Mouse (Mus musculus): ENCODE measurements at regions not wholly inside any gene's neighbourhood (a gene's known extent, or its start where the extent isn't known, plus 50 kb on each side); places are given as distances from the start of the nearest gene placed in this dataset.

GRCm38 (mm10) chr12:35663062-35663461 lies 128.2 kb upstream of the Ahr start:
- DNase-seq (ENCODE audit: low spot score) = no peak
- intact Hi-C loops (cut with DNase I) = no loop called here

- intact Hi-C loops (cut with DNase I) = no loop called here
- DNase-seq (ENCODE audit: low spot score) = no peak
These were observed 121.7 kb upstream of the Ahr start for GRCm38 (mm10) chr12:35656563-35656962.

DNA sequence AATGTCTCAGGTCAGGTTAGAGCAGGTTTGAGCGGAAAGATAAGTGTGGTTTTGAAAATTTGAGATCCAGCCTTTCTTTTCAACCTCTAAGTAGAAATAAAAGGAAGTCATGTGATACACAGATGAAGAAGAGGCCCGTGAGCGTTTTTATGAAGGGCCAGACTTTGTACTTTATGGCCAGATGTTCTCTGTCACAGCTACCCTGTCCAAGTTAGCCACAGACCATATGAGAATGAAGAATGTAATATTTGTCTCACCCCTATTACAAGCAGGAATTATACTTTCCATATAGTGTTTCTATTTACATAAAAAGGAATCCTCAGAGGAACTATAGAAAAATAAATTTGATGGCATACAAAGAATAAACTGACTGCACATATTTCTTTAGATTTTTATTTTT lies 114.9 kb upstream of the Ahr start:
- intact Hi-C loops (cut with DNase I) = no loop called here
- DNase-seq (ENCODE audit: low spot score) = no peak

DNA sequence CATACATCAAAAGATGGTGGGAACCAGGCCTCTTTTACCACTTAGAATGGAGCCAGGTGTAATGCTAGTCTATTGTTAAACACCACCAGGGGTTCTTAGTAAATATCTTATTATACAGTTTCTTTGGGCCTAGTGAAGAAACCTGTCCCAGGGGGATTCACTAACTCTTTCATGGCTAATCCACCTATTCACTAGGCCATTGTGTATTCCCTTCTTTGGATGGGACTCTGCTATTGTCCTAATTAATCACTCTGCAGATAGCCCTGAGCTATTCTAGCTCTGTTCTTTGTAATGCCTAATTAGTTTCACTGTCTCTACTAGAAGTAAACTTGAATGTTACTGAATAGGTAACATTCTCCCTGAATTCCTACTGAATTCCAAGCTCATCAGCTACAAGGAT lies 107.6 kb upstream of the Ahr start:
- intact Hi-C loops (cut with DNase I) = no loop called here
- no peak for DNase-seq (ENCODE audit: low spot score)

- intact Hi-C loops (cut with DNase I) = no loop called here
- DNase-seq (ENCODE audit: low spot score) = no peak
These were observed 106.9 kb upstream of the Ahr start for GRCm38 (mm10) chr12:35641741-35642140.

GRCm38 (mm10) chr12:35640911-35641345 lies 106.1 kb upstream of the Ahr start:
- intact Hi-C loops (cut with DNase I) = no loop called here
- DNase-seq (ENCODE audit: low spot score) = no peak

DNA sequence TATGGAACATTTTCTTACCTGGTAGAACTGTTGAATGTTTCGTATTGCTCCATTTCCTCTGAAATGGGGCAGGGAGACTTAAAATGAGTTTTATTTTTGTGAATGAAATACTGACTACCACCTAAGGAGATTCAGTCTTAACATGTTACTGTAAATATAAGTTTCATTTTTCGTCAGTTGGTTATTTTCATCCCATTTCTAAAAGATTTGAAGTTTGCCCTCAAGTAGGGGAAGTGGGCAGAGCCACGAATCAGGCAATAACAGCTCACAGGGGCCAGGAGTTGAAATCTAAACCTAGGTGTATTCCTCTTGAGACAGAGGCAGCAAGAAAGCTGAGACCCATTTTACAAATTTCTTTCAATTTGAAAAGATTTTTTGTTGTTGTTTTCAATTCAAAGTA lies 88.6 kb upstream of the Ahr start:
- intact Hi-C loops (cut with DNase I) = no loop called here
- no peak for DNase-seq (ENCODE audit: low spot score)

- intact Hi-C loops (cut with DNase I) = no loop called here
- DNase-seq (ENCODE audit: low spot score) = no peak
These were observed 80.0 kb upstream of the Ahr start for GRCm38 (mm10) chr12:35614885-35615284.

DNA sequence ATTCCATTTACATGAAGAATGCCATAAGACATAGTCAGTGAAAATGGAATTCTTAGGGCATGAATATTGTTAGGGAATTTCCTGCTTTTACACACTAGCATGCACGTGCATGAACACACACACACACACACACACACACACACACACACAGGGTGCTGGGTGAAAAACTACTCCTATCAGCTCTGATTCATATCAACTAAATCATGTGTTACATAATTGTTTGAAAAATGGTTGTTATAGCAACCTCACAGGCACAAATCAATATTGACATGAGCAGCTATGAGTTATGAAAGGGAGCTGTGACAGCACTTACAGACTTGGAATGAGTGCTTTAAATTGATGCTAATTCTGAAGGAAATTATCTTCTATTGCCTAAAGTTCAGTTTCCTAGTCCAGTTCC lies 72.8 kb upstream of the Ahr start:
- intact Hi-C loops (cut with DNase I) = no loop called here
- no peak for DNase-seq (ENCODE audit: low spot score)

GRCm38 (mm10) chr12:35603742-35604141 lies 68.9 kb upstream of the Ahr start:
- DNase-seq (ENCODE audit: low spot score) = no peak
- intact Hi-C loops (cut with DNase I) = no loop called here

DNA sequence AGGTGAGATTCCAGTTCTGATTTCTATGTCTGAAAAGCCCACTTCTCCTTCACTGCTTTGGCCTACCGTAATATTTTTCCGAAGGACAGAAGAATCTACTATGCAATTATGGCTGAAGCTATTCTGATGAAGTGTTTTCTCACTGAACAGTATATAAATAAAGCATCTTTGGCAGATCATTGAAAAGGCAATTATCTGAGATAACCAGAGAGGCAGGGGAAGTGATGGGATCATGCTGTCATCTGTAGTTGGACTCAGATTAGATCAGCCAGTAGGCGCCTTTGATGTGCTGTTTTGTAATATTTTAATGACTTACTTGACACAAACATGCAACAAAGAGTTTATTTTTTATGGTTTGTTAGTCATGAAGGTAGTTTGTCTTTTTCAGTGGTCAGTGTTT lies 67.8 kb upstream of the Ahr start:
- DNase-seq (ENCODE audit: low spot score) = no peak
- intact Hi-C loops (cut with DNase I) = no loop called here

- DNase-seq (ENCODE audit: low spot score) = no peak
- intact Hi-C loops (cut with DNase I) = no loop called here
These were observed 63.5 kb upstream of the Ahr start for GRCm38 (mm10) chr12:35598298-35598697.

- no peak for DNase-seq (ENCODE audit: low spot score)
- intact Hi-C loops (cut with DNase I) = no loop called here
These were observed 58.0 kb upstream of the Ahr start for GRCm38 (mm10) chr12:35592866-35593265.
